Mouse (Mus musculus) hindbrain, embryonic 14.5 days (tissue): ENCODE measurements around the gene Nudt16l1. TPM values are rescaled to one million over a fixed set of nuclear protein-coding genes. Genes with fewer than 3 reads are reported as not detected.

Experiments
- ATAC-seq: fragments of 200-750 bp; cut with Nextera tagmentation; 2 replicates; pipeline ENCODE4 v1.8.0; 2017; ENCODE audit warnings: moderate number of reproducible peaks, mild to moderate bottlenecking, moderate TSS enrichment, moderate library complexity; ENCODE audit not compliant: low FRiP score
- DNase-seq: peaks from one replicate; pipeline ENCODE4 v3.0.0-alpha.2; 2015; ENCODE audit warnings: low spot score
- H3K27ac ChIP-seq: fragments of 300-500 bp; sonication (generic); 2 replicates; pipeline ENCODE4 v1.5.1; 2014; ENCODE audit warnings: mild to moderate bottlenecking, moderate library complexity
- H3K27me3 ChIP-seq: fragments of 300-500 bp; sonication (generic); 2 replicates; pipeline ENCODE4 v1.6.1; 2014; ENCODE audit warnings: mild to moderate bottlenecking, low read length, mixed read lengths; ENCODE audit not compliant: control insufficient read depth, insufficient read depth
- H3K36me3 ChIP-seq: fragments of 300-500 bp; sonication (generic); replicated peaks from 2 replicates; pipeline ENCODE4 v1.6.1; 2014; ENCODE audit not compliant: control insufficient read depth, insufficient read depth
- H3K4me1 ChIP-seq: fragments of 300-500 bp; sonication (generic); replicated peaks from 2 replicates; pipeline ENCODE4 v1.6.1; 2014; ENCODE audit warnings: antibody characterized with exemption, low read length, mixed read lengths; ENCODE audit not compliant: control insufficient read depth, insufficient read depth
- H3K4me2 ChIP-seq: fragments of 300-500 bp; sonication (generic); replicated peaks from 2 replicates; pipeline ENCODE4 v1.6.1; 2014; ENCODE audit warnings: mild to moderate bottlenecking, moderate library complexity
- H3K4me3 ChIP-seq: fragments of 300-500 bp; sonication (generic); replicated peaks from 2 replicates; pipeline ENCODE4 v1.5.1; 2014; ENCODE audit warnings: mild to moderate bottlenecking, low read length
- H3K9ac ChIP-seq: fragments of 300-500 bp; sonication (generic); 2 replicates; pipeline ENCODE4 v1.6.1; 2014
- H3K9me3 ChIP-seq: fragments of 300-500 bp; sonication (generic); 2 replicates; pipeline ENCODE4 v1.6.1; 2016; ENCODE audit warnings: low read length; ENCODE audit not compliant: control insufficient read depth
- WGBS: fragments of 180-500 bp; shearing (Covaris S2); extraction: QIAGEN DNeasy Blood & Tissue Kit; methylation state at CpG from one replicate; pipeline ENCODE4 v1.1.7; 2014; 5-methylcytosine and 5-hydroxymethylcytosine counted together
- polyA plus RNA-seq: library from polyadenylated mRNA; unstranded; fragments of >200 nt; fragmentation: Nextera tagmentation; extraction: Ambion mirVana; gene quantifications from 2 replicates; pipeline ENCODE4 v1.2.1, GENCODE M21; 2014

Nudt16l1 gene
- polyA plus RNA-seq, 1 experiment from 2014 or later: 122 TPM

DNA sequence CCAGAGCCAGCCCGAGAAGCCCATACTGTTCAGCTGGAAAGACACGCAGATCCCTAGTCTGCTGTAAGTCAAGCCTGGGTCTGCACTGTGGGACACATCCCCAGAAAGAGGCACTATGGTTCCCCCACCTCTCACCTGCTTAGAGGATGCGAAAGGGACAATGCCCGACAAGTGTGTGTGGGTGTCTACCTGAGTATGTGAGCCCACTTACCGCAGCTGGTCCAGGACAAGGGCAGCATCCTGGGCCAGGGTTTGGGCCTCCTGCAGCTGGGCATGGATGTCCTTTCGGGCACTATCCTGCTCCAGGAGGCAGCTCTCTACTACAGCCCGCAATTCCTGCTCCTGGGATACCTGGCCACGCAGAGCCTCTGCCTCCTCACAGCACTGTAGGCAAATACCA is 4.3 kb downstream of the Nudt16l1 start:
- ATAC-seq (no peak), DNase-seq (no peak)
- Histone ChIP-seq H3K36me3 (peaks cover 82% of the 10 kb centered on the region), H3K4me2 (no peak overlapping the region), H3K9ac (no peak overlapping the region), H3K4me3 (no peak overlapping the region), H3K9me3 (no peaks in the 10 kb centered on the region), H3K27ac (no peak overlapping the region), H3K4me1 (peaks cover 16% of the 10 kb centered on the region), H3K27me3 (no peaks in the 10 kb centered on the region)
- WGBS: 95% methylated on average over 8 of the region's 8 CpGs

DNA sequence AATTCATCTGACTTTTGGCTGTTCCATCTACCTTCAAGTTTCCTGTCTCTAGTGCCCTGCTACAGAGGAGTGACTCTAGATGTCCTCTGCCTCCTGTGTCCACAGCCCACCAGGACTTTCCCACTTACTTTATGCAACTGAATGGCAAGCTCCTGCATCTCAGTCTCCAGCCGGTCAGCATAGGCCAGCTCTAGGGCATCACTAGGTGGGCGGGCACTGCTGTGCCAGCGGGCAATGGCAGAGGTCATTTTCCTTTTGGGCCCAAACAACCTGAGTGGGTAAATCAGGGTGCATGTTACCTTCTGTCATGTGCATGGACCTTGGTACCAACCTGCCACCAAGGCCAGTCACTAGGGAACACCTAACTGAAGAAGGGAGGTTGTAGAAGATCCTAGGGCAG is 4.9 kb downstream of the Nudt16l1 start:
- H3K27ac ChIP-seq: no peak overlapping the region
- H3K9me3 ChIP-seq: no peaks in the 10 kb centered on the region
- no peak overlapping the region for H3K9ac ChIP-seq
- no peaks in the 10 kb centered on the region for H3K27me3 ChIP-seq
- WGBS: 92% methylated on average over 3 of the region's 3 CpGs
- DNase-seq (no peak), ATAC-seq (no peak)
- H3K4me3 ChIP-seq: no peak overlapping the region
- H3K36me3 ChIP-seq: peaks cover 83% of the 10 kb centered on the region
- H3K4me1 ChIP-seq: peaks cover 14% of the 10 kb centered on the region
- no peak overlapping the region for H3K4me2 ChIP-seq

DNA sequence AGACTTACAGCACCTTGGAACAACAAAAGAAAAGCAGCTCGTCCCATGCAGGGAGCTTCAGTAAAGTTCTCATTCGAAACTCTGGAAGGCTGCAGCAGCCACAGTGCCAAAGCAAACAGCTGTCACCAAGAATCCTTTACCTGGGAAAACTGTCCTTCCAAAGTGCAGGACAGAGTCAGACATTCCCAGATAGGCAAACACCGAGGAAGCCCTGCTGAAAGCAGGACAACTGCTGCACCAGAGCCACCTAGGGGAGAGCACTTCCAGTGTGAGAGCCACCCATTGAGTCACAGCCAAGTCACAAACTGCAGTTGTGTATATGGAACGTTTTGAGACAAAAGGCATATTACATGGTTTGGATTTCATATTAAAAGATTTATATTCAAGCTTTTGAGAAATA is 6.9 kb downstream of the Nudt16l1 start:
- H3K4me3 ChIP-seq: no peak overlapping the region
- no peaks in the 10 kb centered on the region for H3K9me3 ChIP-seq
- H3K27ac ChIP-seq: no peak overlapping the region
- 88% methylated on average over 4 of the region's 4 CpGs for WGBS
- ATAC-seq: no peak
- no peak overlapping the region for H3K4me2 ChIP-seq
- no peak for DNase-seq
- H3K9ac ChIP-seq: no peak overlapping the region
- peaks cover 92% of the 10 kb centered on the region for H3K36me3 ChIP-seq
- no peaks in the 10 kb centered on the region for H3K27me3 ChIP-seq
- H3K4me1 ChIP-seq: 0 out of 2 replicates have a peak, but pooled peaks cover 2% of the 10 kb centered on the region

DNA sequence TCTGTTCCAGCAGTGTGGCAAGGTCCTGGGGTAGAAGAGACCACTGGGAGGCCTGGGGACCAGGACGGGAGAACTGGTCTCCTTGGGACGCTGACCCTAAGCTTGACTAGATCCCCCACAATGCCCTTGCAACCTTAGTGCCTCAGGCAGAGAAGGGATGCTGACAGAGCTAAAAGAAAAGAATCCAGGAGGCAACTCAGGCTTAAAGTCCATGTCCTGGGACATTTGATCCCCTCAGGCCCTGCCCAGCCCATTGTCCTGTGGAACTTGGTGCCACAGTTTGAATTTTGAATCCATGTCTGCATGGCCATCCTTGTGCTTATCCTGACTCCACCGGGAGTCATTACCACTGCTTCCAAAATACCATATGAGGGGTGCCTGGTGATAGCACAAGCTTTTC is 7.6 kb downstream of the Nudt16l1 start:
- Histone ChIP-seq H3K27ac (no peak overlapping the region), H3K4me1 (no peaks in the 10 kb centered on the region), H3K27me3 (no peaks in the 10 kb centered on the region), H3K9me3 (no peaks in the 10 kb centered on the region), H3K36me3 (peaks cover 92% of the 10 kb centered on the region), H3K9ac (no peak overlapping the region), H3K4me3 (no peak overlapping the region), H3K4me2 (no peak overlapping the region)
- ATAC-seq (no peak), DNase-seq (no peak)
- 87% methylated on average over 3 of the region's 3 CpGs for WGBS

DNA sequence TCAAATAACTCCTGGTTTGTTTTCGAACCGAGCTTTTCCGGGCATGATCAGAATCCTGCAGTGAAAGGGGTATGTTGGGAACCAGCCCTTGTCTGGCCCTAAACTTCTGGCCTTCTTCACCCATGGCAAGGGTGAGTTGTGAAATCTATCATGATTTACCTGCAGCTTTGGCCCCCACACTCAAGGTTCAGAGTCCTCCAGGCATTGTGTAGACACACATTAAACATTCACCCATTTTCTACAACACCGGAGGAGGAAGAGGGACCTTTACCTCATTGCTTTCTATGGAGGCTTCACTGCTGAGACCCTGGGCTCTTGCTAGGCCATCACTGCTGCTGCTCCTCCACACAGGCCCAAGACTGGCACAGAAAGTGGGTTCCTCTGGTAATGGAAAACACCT is 8.8 kb downstream of the Nudt16l1 start:
- H3K27ac ChIP-seq: no peak overlapping the region
- no peak overlapping the region for H3K9ac ChIP-seq
- no peak overlapping the region for H3K4me3 ChIP-seq
- ATAC-seq (no peak), DNase-seq (no peak)
- no peaks in the 10 kb centered on the region for H3K4me1 ChIP-seq
- no peaks in the 10 kb centered on the region for H3K9me3 ChIP-seq
- H3K36me3 ChIP-seq: peaks cover 92% of the 10 kb centered on the region
- H3K4me2 ChIP-seq: no peak overlapping the region
- H3K27me3 ChIP-seq: no peaks in the 10 kb centered on the region
- 81% methylated on average over 4 of the region's 4 CpGs for WGBS

DNA sequence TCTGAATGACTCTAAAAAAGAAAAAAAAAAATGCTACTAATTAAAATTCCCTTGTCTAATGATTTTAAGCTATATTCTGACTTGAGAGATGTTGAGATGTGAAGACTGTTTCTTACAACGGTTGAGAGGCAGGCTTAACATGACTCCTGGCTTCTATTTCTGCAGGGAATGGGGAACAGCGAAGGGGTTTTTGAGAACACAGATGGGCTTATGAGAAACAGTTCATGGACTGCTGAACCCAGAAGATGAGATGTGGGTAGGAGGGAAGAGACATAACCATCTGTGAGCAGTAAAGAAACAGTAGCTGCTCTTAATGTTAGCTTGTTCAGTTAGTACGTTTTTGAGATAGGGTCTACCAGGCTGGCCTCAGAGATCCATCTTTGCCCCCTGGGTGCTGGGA is 18.0 kb downstream of the Nudt16l1 start:
- 92% methylated on average over 3 of the region's 3 CpGs for WGBS
- no peaks in the 10 kb centered on the region for H3K4me1 ChIP-seq
- H3K27ac ChIP-seq: no peak overlapping the region
- no peak overlapping the region for H3K4me2 ChIP-seq
- ATAC-seq: no peak
- no peaks in the 10 kb centered on the region for H3K27me3 ChIP-seq
- no peak overlapping the region for H3K9ac ChIP-seq
- peaks cover 75% of the 10 kb centered on the region for H3K36me3 ChIP-seq
- no peaks in the 10 kb centered on the region for H3K9me3 ChIP-seq
- DNase-seq: no peak
- H3K4me3 ChIP-seq: no peak overlapping the region

DNA sequence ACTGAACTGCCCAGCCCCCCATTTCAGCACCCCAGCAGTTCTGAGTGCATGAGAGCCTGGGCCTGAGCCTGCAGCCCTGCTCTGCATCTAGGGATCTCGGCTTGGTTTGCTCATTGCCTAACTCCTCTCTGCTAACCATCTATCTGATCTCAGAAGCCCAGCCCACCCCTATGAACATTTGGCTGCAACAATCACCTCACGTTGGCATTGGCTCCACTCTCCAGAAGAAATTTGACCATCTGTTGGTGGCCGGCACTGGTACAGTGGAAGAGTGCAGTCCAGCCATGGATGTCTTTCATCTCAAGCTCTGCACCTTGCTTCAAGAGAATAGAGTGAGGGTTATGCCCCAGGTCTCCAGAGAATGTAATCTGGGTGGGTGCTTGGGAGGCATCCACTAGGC is 18.9 kb downstream of the Nudt16l1 start:
- Histone ChIP-seq H3K4me3 (no peak overlapping the region), H3K27me3 (no peaks in the 10 kb centered on the region), H3K4me1 (no peaks in the 10 kb centered on the region), H3K9me3 (no peaks in the 10 kb centered on the region), H3K4me2 (no peak overlapping the region), H3K9ac (no peak overlapping the region), H3K27ac (no peak overlapping the region), H3K36me3 (peaks cover 67% of the 10 kb centered on the region)
- 97% methylated on average over 3 of the region's 3 CpGs for WGBS
- ATAC-seq: no peak
- DNase-seq: no peak

DNA sequence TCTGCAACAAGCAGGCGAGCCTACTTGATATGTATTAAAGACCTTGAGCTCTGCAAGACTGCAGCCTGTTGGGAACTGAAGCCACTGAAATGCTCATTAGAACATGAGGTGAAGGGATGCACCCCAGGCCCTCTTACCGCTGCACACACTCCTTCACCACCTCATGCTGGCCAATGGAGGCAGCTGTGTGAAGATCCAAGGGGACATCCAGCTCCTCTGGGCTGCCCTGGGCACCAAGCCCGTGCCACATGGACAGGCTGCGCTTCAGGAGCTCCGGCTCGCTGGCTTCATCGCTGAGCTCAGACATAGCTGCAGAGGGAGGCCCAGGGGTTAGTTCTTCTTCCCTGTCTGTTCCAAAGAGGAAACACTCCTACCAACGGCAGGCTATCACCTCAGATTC is 21.7 kb downstream of the Nudt16l1 start:
- Histone ChIP-seq H3K4me1 (peaks cover 14% of the 10 kb centered on the region), H3K27me3 (no peaks in the 10 kb centered on the region), H3K27ac (no peak overlapping the region), H3K4me2 (no peak overlapping the region), H3K36me3 (peaks cover 39% of the 10 kb centered on the region), H3K9ac (no peak overlapping the region), H3K9me3 (no peaks in the 10 kb centered on the region), H3K4me3 (no peak overlapping the region)
- ATAC-seq (no peak), DNase-seq (no peak)
- WGBS: 86% methylated on average over 8 of the region's 8 CpGs

DNA sequence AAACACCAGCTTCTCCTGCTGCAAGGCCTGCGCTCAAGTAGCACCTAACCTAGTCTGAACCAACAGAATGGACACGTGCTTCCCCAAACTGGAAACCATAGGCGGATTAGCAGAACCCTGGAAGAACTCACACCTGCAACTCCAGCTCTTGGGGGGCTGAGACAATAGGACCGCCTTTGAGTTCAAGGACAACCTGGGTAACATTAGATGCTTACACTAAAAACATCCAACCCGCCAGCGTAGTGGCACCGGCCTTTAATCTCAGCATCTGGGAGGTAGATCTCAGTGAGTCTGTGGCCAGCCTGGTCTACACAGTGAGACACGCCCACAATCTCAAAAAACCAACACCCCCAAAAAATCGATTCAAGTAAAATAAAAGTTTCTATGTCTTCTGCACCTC is 24.8 kb downstream of the Nudt16l1 start:
- Histone ChIP-seq H3K9me3 (no peaks in the 10 kb centered on the region), H3K4me2 (peak overlapping the region; percentile 74), H3K9ac (peak overlapping the region; percentile 90), H3K36me3 (peaks cover 11% of the 10 kb centered on the region; the same call in 1 of the 2 replicates), H3K4me3 (peak overlapping the region; percentile 95), H3K27ac (peak overlapping the region; percentile 78; the same call in 1 of the 2 replicates), H3K4me1 (peaks cover 17% of the 10 kb centered on the region), H3K27me3 (no peaks in the 10 kb centered on the region)
- WGBS: 43% methylated on average over 9 of the region's 9 CpGs
- DNase-seq: no peak
- no peak for ATAC-seq
